Mouse (Mus musculus) CH12.LX (cell line): Measurements from ENCODE around the gene Phpt1. TPM values are rescaled to one million over a fixed set of nuclear protein-coding genes. Genes with fewer than 3 reads are reported as not detected.

Source experiments
- DNase-seq: peaks from one replicate; pipeline ENCODE4 v3.0.0-alpha.2; 2013; ENCODE audit errors: extremely low read depth
- H3K27ac ChIP-seq: 2 replicates; pipeline ENCODE4 v1.5.1; 2012; ENCODE audit warnings: low read depth, mild to moderate bottlenecking, control low read depth, moderate library complexity; ENCODE audit not compliant: insufficient read depth
- H3K27me3 ChIP-seq: replicated peaks from 2 replicates; pipeline ENCODE3; 2012; ENCODE audit warnings: inconsistent platforms
- H3K36me3 ChIP-seq, 2 experiments: replicated peaks in 1 of 2; 2 replicates each; pipeline versions ENCODE3 to v1.6.1; 2012; ENCODE audit warnings: inconsistent platforms in 1 of 2, low read length in 1 of 2, mild to moderate bottlenecking in 1 of 2, mixed read lengths in 1 of 2, moderate library complexity in 1 of 2; ENCODE audit not compliant: control insufficient read depth in 1 of 2, insufficient read depth in 1 of 2
- H3K4me1 ChIP-seq, 2 experiments: 2 replicates each; pipeline ENCODE4 v1.6.1; 2012; ENCODE audit warnings: inconsistent platforms in 1 of 2, moderate library complexity in 1 of 2; ENCODE audit not compliant: insufficient read depth in 2 of 2, control insufficient read depth in 1 of 2
- H3K4me2 ChIP-seq: 2 replicates; pipeline ENCODE4 v1.6.1; 2012; ENCODE audit warnings: low read depth, mild to moderate bottlenecking, control low read depth; ENCODE audit not compliant: poor library complexity, insufficient read depth, severe bottlenecking
- H3K4me3 ChIP-seq, 3 experiments: fragments of 150-350 bp in 1 of 3; sonication (generic) in 1 of 3; replicated peaks in 1 of 3; 2 replicates each; pipeline versions ENCODE3 to v1.5.1; 2011 to 2012; ENCODE audit warnings: low read depth in 2 of 3, low read length in 2 of 3, mild to moderate bottlenecking in 2 of 3, moderate library complexity in 2 of 3, control low read depth in 1 of 3, improper control_type of control experiment in 1 of 3, inconsistent platforms in 1 of 3, mixed read lengths in 1 of 3; ENCODE audit not compliant: poor library complexity in 1 of 3
- H3K79me2 ChIP-seq: replicated peaks from 2 replicates; pipeline ENCODE4 v1.6.1; 2012; ENCODE audit warnings: mild to moderate bottlenecking, moderate library complexity; ENCODE audit not compliant: control insufficient read depth, poor library complexity, insufficient read depth, severe bottlenecking; ENCODE audit errors: extremely low read depth
- H3K9ac ChIP-seq: 2 replicates; pipeline ENCODE4 v1.6.1; 2012; ENCODE audit warnings: low read depth, mild to moderate bottlenecking, control low read depth, moderate library complexity; ENCODE audit not compliant: insufficient read depth
- H3K9me3 ChIP-seq: replicated peaks from 2 replicates; pipeline ENCODE3; 2012; ENCODE audit warnings: low read length, inconsistent platforms, mixed read lengths
- BHLHE40 ChIP-seq: IDR thresholded peaks from 2 replicates; pipeline ENCODE4 v1.6.1; 2011; ENCODE audit warnings: mild to moderate bottlenecking, low read depth, low read length, improper control_type of control experiment
- E2F4 ChIP-seq: IDR thresholded peaks from 2 replicates; pipeline ENCODE4 v1.6.1; 2011; ENCODE audit warnings: low read depth, low read length, improper control_type of control experiment; ENCODE audit not compliant: insufficient replicate concordance
- EP300 ChIP-seq: IDR thresholded peaks from 2 replicates; pipeline ENCODE4 v1.6.1; 2011; ENCODE audit warnings: low read length, improper control_type of control experiment
- GABPA ChIP-seq: IDR thresholded peaks from 2 replicates; pipeline ENCODE4 v1.6.1; 2012; ENCODE audit warnings: low read depth, low read length, improper control_type of control experiment, inconsistent platforms; ENCODE audit not compliant: insufficient replicate concordance
- IRF4 ChIP-seq: IDR thresholded peaks from 2 replicates; pipeline ENCODE4 v1.6.1; 2014; ENCODE audit warnings: low read depth, mild to moderate bottlenecking, inconsistent platforms, low read length, improper control_type of control experiment
- JUN ChIP-seq: IDR thresholded peaks from 2 replicates; pipeline ENCODE4 v1.6.1; 2011; ENCODE audit warnings: low read depth, mild to moderate bottlenecking, low read length, improper control_type of control experiment, moderate library complexity; ENCODE audit not compliant: insufficient read depth
- JUND ChIP-seq: conservative IDR thresholded peaks from 2 replicates; pipeline ENCODE4 v1.6.1; 2011; ENCODE audit warnings: low read depth, low read length, improper control_type of control experiment
- MYC ChIP-seq: IDR thresholded peaks from 2 replicates; pipeline ENCODE4 v1.6.1; 2011; ENCODE audit warnings: low read depth, mild to moderate bottlenecking, improper control_type of control experiment, low read length
- NELFE ChIP-seq: IDR thresholded peaks from 2 replicates; pipeline ENCODE4 v1.6.1; 2011; ENCODE audit warnings: low read depth, low read length, improper control_type of control experiment
- PAX5 ChIP-seq: IDR thresholded peaks from 2 replicates; pipeline ENCODE4 v1.6.1; 2012; ENCODE audit warnings: low read length, inconsistent platforms, mixed read lengths
- POLR2A ChIP-seq: IDR thresholded peaks from 2 replicates; pipeline ENCODE4 v1.6.1; 2011; ENCODE audit warnings: low read depth, mild to moderate bottlenecking, improper control_type of control experiment, low read length
- POLR2AphosphoS2 ChIP-seq: IDR thresholded peaks from 2 replicates; pipeline ENCODE4 v1.6.1; 2011; ENCODE audit warnings: low read depth, low read length, improper control_type of control experiment
- RAD21 ChIP-seq: IDR thresholded peaks from 2 replicates; pipeline ENCODE4 v1.6.1; 2011; ENCODE audit warnings: low read depth, mild to moderate bottlenecking, low read length, improper control_type of control experiment, moderate library complexity
- SMC3 ChIP-seq: IDR thresholded peaks from 2 replicates; pipeline ENCODE4 v1.6.1; 2011; ENCODE audit warnings: low read depth, low read length, improper control_type of control experiment
- TBP ChIP-seq: conservative IDR thresholded peaks from 2 replicates; pipeline ENCODE4 v1.6.1; 2011; ENCODE audit warnings: low read depth, low read length, improper control_type of control experiment
- UBTF ChIP-seq: IDR thresholded peaks from 2 replicates; pipeline ENCODE4 v1.6.1; 2012; ENCODE audit warnings: low read depth, mild to moderate bottlenecking, inconsistent platforms, low read length, improper control_type of control experiment, moderate library complexity
- USF2 ChIP-seq: conservative IDR thresholded peaks from 2 replicates; pipeline ENCODE4 v1.6.1; 2011; ENCODE audit warnings: low read depth, low read length, improper control_type of control experiment
- ZC3H11A ChIP-seq: IDR thresholded peaks from 2 replicates; pipeline ENCODE4 v1.6.1; 2012; ENCODE audit warnings: low read depth, mild to moderate bottlenecking, inconsistent platforms, low read length, improper control_type of control experiment
- ZKSCAN1 ChIP-seq: IDR thresholded peaks from 2 replicates; pipeline ENCODE4 v1.6.1; 2012; ENCODE audit warnings: low read depth, inconsistent platforms, low read length, improper control_type of control experiment, borderline replicate concordance
- ZMIZ1 ChIP-seq: IDR thresholded peaks from 2 replicates; pipeline ENCODE4 v1.6.1; 2012; ENCODE audit warnings: low read depth, mild to moderate bottlenecking, inconsistent platforms, low read length, improper control_type of control experiment
- dilution Hi-C: fragments of 300-500 bp; cut with MboI; formaldehyde crosslinking; loops from 2 replicates; pipeline ENCODE4 v1.14.3; 2020; ENCODE audit warnings: low sequenced_read_pairs; ENCODE audit not compliant: extremely low pct_unique_long_range_greater_than_20kb, extremely low pct_ligation_motif_present
- in situ Hi-C: fragments of 300-500 bp; cut with MboI; formaldehyde crosslinking; loops from 3 replicates; pipeline ENCODE4 v1.14.3; 2019; ENCODE audit warnings: low sequenced_read_pairs, low pct_ligation_motif_present, low pct_unique_long_range_greater_than_20kb, mixed read lengths
- polyA plus RNA-seq: library from polyadenylated mRNA; unstranded; fragments of >175 nt; gene quantifications from 2 replicates; pipeline ENCODE4 v1.2.1, GENCODE M21; 2012; ENCODE audit warnings: low read depth; ENCODE audit not compliant: insufficient read length
- total RNA-seq, 2 experiments: library from RNA; depleted of rRNA; stranded (reverse); fragments of 300-350 nt in 1 of 2; fragments of >200 nt in 1 of 2; gene quantifications; 2 replicates each; pipeline ENCODE4 v1.2.3; 2012 to 2014

Phpt1 gene
- total and polyA plus RNA-seq, 3 experiments, result 37.9 to 66.9 (median 46.6) TPM

GRCm38 (mm10) chr2:25577951-25578795, 3.1 kb upstream of the Phpt1 start:
- dilution Hi-C loops, result no loop called here
- Histone ChIP-seq H3K27ac (no peak overlapping the region), H3K9ac (no peak overlapping the region), H3K4me1 (peaks cover 9 to 42% of the 10 kb centered on the region in 2 experiments; a peak in 3 of 4 replicates), H3K4me2 (no peak overlapping the region), H3K9me3 (peaks cover 39% of the 10 kb centered on the region), H3K27me3 (no peaks in the 10 kb centered on the region), H3K36me3 (peaks cover 19 to 54% of the 10 kb centered on the region in 2 experiments), H3K79me2 (no peaks in the 10 kb centered on the region), H3K4me3 (peak overlapping the region in 1 of 3 experiments; percentile 19)
- in situ Hi-C loops, result no loop called here
- TF ChIP-seq ZKSCAN1 (no peak), PAX5 (no peak), USF2 (no peak), TBP (no peak), ZC3H11A (no peak), BHLHE40 (no peak), UBTF (no peak), ZMIZ1 (no peak), POLR2AphosphoS2 (no peak), JUN (no peak), IRF4 (no peak), MYC (no peak), GABPA (no peak), RAD21 (no peak), NELFE (no peak), SMC3 (no peak), JUND (no peak), EP300 (no peak), E2F4 (no peak), POLR2A (no peak)
- DNase-seq, result no peak
